Mouse (Mus musculus) R1 (cell line): ENCODE results near the gene H2al1d.
A peak's percentile ranks its signal among the peaks of the same experiment; 100 is the strongest.
"Not testable (repeated sequence)": the region's sequence is repeated elsewhere in the genome, so short reads cannot be mapped to it uniquely, and the experiment has no call there.

ENCODE experiments used
- DNase-seq: peaks from one replicate; pipeline ENCODE4 v3.0.0-alpha.2; 2018; ENCODE audit warnings: low read depth, low spot score

The H2al1d gene

GRCm38 (mm10) chrX:11308524-11308923 is at the start of gene H2al1d:
H2al1d (plus strand) TSS chrX:11308824.
- DNase-seq: not testable (repeated sequence)

GRCm38 (mm10) chrX:11264918-11265317 is 43.7 kb upstream of the H2al1d start:
- no peak for DNase-seq

DNA sequence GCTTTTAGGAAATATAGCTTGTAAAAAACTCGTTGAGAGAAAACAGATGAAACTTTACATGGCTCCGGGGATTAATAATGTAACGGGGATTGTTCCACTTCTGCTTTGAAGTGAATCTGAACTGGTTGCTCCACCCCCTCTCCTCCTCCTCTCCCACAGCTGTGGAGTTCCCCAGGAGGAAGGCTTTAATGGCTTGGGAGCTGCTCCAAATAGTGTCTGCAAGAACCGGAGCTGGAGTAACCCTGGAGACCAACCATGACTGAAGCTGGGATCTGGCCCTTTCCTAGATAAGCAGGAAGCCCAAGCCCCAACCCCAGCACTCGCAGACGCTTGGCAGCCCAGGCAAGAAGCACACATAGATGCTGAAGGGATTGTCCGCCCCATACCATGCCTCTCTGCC is 40.8 kb upstream of the H2al1d start:
- DNase-seq: no peak

DNA sequence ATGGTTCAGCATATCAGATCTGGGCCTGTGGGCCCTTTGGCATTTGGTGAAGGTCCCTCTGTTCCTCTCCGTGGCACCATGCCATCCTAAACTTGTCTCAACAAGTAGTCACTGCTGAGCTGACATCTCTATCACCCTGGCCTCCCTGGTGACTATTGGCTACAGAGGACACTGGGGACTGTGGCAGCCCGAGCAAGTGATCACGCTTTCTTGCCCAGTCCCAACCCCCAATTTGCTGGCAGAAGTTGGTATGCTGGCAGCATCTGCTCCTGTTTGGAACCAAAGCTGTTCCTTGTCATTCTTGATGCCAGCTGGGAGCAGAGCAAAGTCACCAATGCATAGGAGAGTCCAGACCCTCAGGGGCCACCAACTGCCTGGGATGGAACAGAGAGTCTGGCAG is 39.5 kb upstream of the H2al1d start:
- DNase-seq: no peak

GRCm38 (mm10) chrX:11273190-11273589 is 35.4 kb upstream of the H2al1d start:
- DNase-seq: no peak

- no peak for DNase-seq
These were observed 31.5 kb upstream of the H2al1d start for GRCm38 (mm10) chrX:11277083-11277482.

DNA sequence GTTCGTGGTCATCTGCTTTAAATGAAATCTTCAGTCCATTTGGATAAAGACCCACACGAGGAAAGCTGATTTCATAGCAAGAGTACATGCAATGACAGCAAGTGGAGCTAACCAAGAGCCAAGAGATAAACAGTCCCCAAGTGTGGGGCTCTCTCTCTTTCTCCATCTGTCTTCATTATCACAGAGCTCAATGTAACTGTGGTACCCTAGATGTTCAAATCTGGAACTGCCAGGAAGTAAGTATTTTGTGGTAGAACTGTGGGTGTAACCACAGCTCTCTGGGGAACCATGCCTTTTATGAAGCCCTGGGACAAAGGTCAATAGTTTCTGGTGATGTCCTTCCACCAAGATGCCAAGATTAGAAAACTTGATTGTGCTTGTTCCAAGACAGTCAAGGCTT is 27.9 kb upstream of the H2al1d start:
- no peak for DNase-seq

- peak; percentile 7 for DNase-seq
These were observed 20.2 kb upstream of the H2al1d start for GRCm38 (mm10) chrX:11288306-11288882.

DNA sequence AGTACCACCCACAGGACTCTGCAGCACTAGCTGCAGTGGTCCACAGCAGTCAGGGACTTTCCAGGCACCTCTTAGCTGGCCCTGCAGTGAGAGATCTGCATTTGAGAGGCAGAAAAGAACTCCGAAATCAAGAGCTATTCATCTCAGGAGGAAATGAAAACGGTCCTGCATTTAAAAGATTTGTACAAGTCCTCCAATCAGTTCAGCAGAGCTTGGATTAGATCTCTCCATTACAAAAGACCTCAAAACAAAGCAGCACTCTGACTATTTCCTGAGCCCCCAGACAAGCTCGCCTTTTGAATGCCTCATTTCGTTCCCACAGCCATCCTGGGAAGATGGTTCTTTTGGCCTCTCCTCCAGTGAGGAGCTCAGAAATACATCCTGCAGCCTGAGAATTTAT is 19.4 kb upstream of the H2al1d start:
- peak; percentile 83 for DNase-seq

GRCm38 (mm10) chrX:11298957-11299356 is 9.7 kb upstream of the H2al1d start, which contains the start of gene H2al1a:
H2al1a (plus strand) TSS chrX:11299257.
- not testable (repeated sequence) for DNase-seq

DNA sequence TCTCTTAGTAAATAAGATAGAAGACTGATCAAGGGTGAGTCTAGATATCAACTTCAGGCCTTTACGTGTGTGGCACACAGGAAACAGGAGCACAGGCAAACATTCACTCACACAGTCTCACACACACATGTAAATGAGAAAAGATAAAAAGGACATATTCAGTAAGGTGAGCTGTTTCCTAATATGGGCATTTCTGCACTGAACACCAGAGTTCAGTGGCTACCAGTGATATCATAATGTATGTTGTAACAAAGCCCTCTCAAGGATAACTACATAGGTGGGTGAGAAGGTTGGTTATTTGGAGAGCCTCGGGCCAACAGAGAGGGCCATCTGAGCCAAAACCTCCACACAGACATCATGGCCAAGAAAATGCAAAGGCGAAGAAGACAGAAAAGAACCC is 6.5 kb upstream of the H2al1d start, which contains the start of gene H2al1b:
Gene H2al1b, plus strand, starts transcription at position 301 of the 400 bp plus-strand sequence.
- DNase-seq: not testable (repeated sequence)

DNA sequence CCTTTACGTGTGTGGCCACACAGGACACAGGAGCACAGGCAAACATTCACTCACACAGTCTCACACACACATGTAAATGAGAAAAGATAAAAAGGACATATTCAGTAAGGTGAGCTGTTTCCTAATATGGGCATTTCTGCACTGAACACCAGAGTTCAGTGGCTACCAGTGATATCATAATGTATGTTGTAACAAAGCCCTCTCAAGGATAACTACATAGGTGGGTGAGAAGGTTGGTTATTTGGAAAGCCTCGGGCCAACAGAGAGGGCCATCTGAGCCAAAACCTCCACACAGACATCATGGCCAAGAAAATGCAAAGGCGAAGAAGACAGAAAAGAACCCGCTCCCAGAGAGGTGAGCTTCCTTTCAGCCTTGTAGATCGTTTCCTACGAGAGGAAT is 3.3 kb upstream of the H2al1d start, which contains the start of gene H2al1c:
Gene H2al1c, plus strand, starts transcription at position 301 of the 400 bp plus-strand sequence.
- DNase-seq: not testable (repeated sequence)

DNA sequence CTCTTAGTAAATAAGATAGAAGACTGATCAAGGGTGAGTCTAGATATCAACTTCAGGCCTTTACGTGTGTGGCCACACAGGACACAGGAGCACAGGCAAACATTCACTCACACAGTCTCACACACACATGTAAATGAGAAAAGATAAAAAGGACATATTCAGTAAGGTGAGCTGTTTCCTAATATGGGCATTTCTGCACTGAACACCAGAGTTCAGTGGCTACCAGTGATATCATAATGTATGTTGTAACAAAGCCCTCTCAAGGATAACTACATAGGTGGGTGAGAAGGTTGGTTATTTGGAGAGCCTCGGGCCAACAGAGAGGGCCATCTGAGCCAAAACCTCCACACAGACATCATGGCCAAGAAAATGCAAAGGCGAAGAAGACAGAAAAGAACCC is 3.0 kb downstream of the H2al1d start, which contains the start of gene H2al1e:
Gene H2al1e, plus strand, starts transcription at position 301 of the 400 bp plus-strand sequence.
- DNase-seq: not testable (repeated sequence)

DNA sequence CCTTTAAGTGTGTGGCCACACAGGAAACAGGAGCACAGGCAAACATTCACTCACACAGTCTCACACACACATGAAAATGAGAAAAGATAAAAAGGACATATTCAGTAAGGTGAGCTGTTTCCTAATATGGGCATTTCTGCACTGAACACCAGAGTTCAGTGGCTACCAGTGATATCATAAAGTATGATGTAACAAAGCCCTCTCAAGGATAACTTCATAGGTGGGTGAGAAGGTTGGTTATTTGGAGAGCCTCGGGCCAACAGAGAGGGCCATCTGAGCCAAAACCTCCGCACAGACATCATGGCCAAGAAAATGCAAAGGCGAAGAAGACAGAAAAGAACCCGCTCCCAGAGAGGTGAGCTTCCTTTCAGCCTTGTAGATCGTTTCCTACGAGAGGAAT is 6.2 kb downstream of the H2al1d start, which contains the start of gene H2al1f:
Gene H2al1f, plus strand, starts transcription at position 301 of the 400 bp plus-strand sequence.
- not testable (repeated sequence) for DNase-seq

DNA sequence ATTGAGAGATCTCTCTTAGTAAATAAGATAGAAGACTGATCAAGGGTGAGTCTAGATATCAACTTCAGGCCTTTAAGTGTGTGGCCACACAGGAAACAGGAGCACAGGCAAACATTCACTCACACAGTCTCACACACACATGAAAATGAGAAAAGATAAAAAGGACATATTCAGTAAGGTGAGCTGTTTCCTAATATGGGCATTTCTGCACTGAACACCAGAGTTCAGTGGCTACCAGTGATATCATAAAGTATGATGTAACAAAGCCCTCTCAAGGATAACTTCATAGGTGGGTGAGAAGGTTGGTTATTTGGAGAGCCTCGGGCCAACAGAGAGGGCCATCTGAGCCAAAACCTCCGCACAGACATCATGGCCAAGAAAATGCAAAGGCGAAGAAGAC is 9.3 kb downstream of the H2al1d start, which contains the start of gene H2al1g:
Gene H2al1g, plus strand, starts transcription at position 301 of the 400 bp plus-strand sequence.
- not testable (repeated sequence) for DNase-seq

DNA sequence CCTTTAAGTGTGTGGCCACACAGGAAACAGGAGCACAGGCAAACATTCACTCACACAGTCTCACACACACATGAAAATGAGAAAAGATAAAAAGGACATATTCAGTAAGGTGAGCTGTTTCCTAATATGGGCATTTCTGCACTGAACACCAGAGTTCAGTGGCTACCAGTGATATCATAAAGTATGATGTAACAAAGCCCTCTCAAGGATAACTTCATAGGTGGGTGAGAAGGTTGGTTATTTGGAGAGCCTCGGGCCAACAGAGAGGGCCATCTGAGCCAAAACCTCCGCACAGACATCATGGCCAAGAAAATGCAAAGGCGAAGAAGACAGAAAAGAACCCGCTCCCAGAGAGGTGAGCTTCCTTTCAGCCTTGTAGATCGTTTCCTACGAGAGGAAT is 12.6 kb downstream of the H2al1d start, which contains the start of gene H2al1h:
Gene H2al1h, plus strand, starts transcription at position 301 of the 400 bp plus-strand sequence.
- DNase-seq: not testable (repeated sequence)

- DNase-seq: not testable (repeated sequence)
These were observed 15.7 kb downstream of the H2al1d start, which contains the start of gene H2al1i for GRCm38 (mm10) chrX:11324359-11324758. H2al1i (plus strand) TSS chrX:11324659.

GRCm38 (mm10) chrX:11327522-11327921 is 18.9 kb downstream of the H2al1d start, which contains the start of gene H2al1j:
H2al1j (plus strand) TSS chrX:11327822.
- not testable (repeated sequence) for DNase-seq

GRCm38 (mm10) chrX:11345762-11346161 is 37.1 kb downstream of the H2al1d start:
- DNase-seq: no peak

DNA sequence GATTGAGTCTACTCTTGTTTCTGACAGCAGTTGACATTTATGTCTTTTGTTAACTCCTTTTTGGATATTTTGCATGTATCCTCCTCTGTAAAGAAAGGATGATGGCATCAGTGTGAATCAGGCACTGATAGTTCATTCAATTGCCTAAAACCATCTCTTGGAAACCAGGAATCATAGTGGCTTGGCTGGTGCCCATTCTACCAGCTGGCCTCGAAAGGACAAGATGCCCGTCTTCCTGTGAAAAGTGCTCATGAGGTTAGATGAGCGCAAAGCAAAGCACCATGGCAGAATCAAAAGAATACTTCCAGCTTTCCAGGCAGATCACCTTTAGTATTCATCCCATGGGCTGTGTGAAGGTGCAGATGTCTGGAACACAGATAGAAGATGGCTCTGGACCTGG is 38.1 kb downstream of the H2al1d start:
- no peak for DNase-seq
